Mouse (Mus musculus): ENCODE measurements around the gene Gm6020.
"Not testable (repeated sequence)": the region's sequence is repeated elsewhere in the genome, so short reads cannot be mapped to it uniquely, and the experiment has no call there.

Gm6020 gene

GRCm38 (mm10) chr19:61183590-61183989, at the start of gene Gm6020:
Gene Gm6020, plus strand, starts transcription at chr19:61183890.
- not testable (repeated sequence) for DNase-seq (ENCODE audit: low spot score in 2 of 2)

- DNase-seq (ENCODE audit: low spot score in 2 of 2) = no peak
Measured at GRCm38 (mm10) chr19:61138655-61139054, 45.0 kb upstream of the Gm6020 start.

DNA sequence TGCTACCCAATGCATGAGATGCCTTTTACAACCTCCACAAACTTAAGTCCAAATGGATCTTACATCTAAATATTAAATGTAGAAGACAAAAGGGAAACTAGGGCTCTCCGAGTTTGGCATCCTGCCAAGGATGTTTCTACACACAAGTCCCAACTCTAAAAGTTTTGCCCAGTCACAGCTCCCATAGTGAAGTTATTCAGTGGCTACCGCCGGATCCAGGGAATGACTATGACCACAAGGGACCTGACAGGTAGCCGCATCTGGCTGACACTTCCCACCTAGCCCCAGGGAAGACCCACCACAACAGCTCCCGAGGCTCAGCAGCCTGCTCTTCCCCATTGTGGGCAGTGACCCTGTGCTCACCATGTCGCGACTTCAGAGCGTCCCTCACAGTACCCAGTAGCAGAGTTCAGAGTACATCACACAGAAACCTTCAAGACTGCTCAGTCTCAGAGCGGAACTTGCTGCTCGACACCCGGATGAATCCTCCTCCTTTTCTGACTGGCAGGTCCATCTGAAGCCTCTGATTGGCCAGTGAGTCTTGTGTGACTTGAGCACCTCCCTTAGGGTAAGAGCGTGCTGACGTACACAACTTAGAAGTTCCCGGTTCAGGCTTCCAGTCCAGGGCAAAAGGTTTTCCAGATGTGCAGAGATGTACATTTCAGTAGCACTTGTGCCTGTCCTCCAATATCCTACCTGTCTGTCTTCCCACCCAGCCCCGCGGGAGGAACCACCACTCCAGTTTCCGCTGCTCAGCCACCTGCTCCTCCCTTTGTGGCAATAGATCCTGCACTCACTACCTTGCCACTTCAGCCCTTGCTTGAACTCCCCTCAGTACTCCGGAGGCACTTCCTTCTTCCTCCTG, 43.1 kb upstream of the Gm6020 start, which contains the start of gene Zfp950:
Gene Zfp950 (minus strand): TSS at position 499 of the 865 bp plus-strand sequence.
- peak; percentile 81 to 93 for DNase-seq (ENCODE audit: low spot score in 2 of 2)

DNA sequence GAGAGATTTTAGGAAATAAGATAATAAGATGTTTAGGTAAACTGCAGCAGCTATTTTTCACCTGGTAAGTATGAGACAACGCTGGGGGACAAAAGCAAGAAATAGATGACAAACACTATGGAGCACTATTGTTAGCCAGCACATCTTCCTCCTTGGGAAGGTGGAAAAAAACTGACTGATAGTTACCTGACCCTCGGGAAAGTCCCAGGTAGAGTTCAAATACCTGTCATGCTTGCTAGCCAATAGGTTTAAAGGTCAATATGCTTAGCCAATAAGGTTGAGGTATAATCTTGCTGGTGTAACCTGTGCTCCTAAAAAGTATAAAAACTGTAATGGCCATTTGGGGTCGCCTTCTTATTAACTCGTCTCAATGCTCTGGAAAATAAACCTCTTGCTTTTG, 42.4 kb upstream of the Gm6020 start:
- DNase-seq (ENCODE audit: low spot score in 2 of 2) = no peak

GRCm38 (mm10) chr19:61151372-61151700, 32.4 kb upstream of the Gm6020 start:
- DNase-seq (ENCODE audit: low spot score in 2 of 2) = no peak

DNA sequence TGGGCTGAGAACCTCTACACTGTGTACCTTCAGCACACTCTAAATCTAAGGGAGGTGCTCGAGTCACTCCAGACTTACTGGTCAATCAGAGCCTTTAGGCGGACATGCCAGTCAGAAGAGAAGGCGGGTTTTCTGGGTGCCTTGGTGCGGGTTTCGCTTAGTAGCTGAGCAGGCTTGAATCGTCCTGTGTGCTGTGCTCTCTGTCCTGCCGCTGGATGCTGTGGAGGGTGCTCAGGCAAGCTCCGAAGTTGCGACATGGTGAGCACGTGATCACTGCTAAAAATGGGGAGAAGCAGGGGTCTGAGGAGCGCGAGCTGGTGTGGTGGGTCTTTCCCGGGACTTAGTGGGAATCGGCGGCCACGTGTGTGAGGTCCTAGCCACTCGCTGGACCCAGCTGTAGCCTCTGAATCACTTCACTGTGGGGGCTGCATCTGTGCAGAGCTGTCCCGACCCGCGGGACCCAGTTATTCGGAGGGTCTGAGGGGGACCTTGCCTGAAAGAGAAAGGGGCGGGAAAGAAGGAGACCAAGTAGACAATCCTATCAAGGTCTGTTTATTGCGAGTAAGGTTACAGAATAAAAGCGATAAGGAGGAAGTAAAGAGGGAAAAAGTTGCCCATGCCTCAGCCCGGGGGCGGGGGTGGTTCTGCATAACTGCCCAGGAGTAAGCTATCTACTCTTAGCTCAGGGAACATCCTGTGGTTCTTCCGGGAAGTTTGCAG, 31.8 kb upstream of the Gm6020 start:
- DNase-seq (ENCODE audit: low spot score in 2 of 2) = no peak

GRCm38 (mm10) chr19:61175756-61176324, 7.8 kb upstream of the Gm6020 start, which contains the start of gene Gm7102:
Gene Gm7102, minus strand, starts transcription at chr19:61176309.
- no peak for DNase-seq (ENCODE audit: low spot score in 2 of 2)

DNA sequence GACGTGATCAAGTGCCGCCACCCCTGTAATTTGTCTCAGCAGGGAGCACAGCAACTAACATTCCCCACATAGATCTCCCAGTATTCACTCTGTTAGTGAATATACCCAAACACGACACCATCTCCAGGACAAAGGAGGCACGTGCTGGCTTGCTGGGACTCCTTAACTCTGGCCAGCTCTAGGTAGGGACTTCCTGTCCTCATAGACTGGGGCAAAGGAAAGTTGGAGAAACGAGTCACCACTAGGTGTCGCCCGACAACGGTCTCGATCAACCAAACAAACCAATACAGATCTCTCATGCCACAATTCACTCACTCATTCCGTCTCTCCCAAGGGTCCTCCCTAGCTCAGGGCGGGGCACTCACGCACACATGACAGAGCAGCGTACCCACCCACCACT, 15.6 kb downstream of the Gm6020 start:
- DNase-seq (ENCODE audit: low spot score in 2 of 2) = peak; percentile 76 to 79

GRCm38 (mm10) chr19:61199836-61200235, 16.1 kb downstream of the Gm6020 start:
- DNase-seq (ENCODE audit: low spot score in 2 of 2) = peak in 1 of 2 experiments; percentile 5

- DNase-seq (ENCODE audit: low spot score in 2 of 2) = not testable (repeated sequence)
Measured at GRCm38 (mm10) chr19:61207506-61207905, 23.8 kb downstream of the Gm6020 start.

- no peak for DNase-seq (ENCODE audit: low spot score in 2 of 2)
Measured at GRCm38 (mm10) chr19:61223706-61224328, 40.1 kb downstream of the Gm6020 start.

- DNase-seq (ENCODE audit: low spot score in 2 of 2) = peak; percentile 7 to 9
Measured at GRCm38 (mm10) chr19:61224678-61225525, 41.2 kb downstream of the Gm6020 start.

- DNase-seq (ENCODE audit: low spot score in 2 of 2) = peak; percentile 92 to 93
Measured at GRCm38 (mm10) chr19:61225526-61226400, 42.1 kb downstream of the Gm6020 start.

- DNase-seq (ENCODE audit: low spot score in 2 of 2) = peak; percentile 68 to 80
Measured at GRCm38 (mm10) chr19:61226401-61226927, 42.8 kb downstream of the Gm6020 start.

- DNase-seq (ENCODE audit: low spot score in 2 of 2) = peak; percentile 89 to 90
Measured at GRCm38 (mm10) chr19:61226928-61227854, 43.5 kb downstream of the Gm6020 start.

DNA sequence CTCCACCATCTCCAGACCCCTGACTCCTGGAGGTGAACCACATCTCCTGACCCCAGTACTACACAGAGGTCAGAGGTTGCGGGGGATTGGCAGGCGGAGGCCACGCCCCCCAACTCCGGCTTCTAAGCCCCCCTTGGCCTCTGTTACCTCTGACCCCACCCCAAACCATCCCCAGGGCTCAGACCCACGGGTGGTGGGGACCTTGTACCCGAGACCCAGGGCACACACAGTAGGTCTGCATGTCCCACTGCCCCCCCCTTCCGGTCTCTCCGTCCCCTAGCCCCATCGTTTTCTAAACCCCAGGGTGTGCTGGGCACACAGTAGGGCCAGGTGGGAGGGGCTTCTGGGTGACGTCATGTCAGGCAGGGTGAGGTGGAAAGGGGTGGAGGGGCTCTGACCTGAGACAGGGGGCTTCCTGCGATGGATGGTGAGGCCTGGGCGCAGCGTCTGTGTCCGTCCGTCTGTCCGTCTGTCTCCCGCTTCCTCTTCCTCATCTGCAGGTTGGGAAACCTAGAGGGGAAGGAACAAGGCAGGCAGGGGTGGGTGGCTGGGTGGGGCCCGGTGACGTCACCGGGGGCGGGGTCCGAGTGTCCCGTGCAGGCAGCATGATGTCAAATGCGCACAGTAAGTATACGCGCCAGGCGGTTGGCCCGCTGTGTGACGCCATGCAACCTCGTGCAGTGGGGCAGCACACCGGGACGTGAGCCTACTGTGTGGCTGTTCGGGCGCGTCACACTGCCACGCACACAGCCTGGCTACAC, 44.4 kb downstream of the Gm6020 start, which contains the start of gene Csf2ra:
Gene Csf2ra (minus strand): TSS at position 489 of the 761 bp plus-strand sequence.
- DNase-seq (ENCODE audit: low spot score in 2 of 2) = peak; percentile 11 to 13
